Mouse (Mus musculus): ENCODE measurements at regions not wholly inside any gene's neighbourhood (a gene's known extent, or its start where the extent isn't known, plus 50 kb on each side); places are given as distances from the start of the nearest gene placed in this dataset.

- Histone ChIP-seq H3K27me3 (replicated peaks; ENCODE audit: low read depth, poor library complexity, severe bottlenecking) (0 out of 2 replicates have a peak, but pooled peaks cover 7% of the 10 kb centered on the region), H3K27ac (replicated peaks) (no peak overlapping the region), H3K9me3 (no peaks in the 10 kb centered on the region), H3K36me3 (replicated peaks) (no peaks in the 10 kb centered on the region), H3K4me1 (peaks cover 18% of the 10 kb centered on the region), H3K4me3 (no peak overlapping the region)
- WGBS = 35% methylated on average over 7 of the region's 7 CpGs
- peak; percentile 34 for DNase-seq (ENCODE audit: low spot score)
Measured at GRCm38 (mm10) chr1:185104945-185105884, 98.7 kb upstream of the Rab3gap2 start.

GRCm38 (mm10) chr1:185103803-185104202 is 100.1 kb upstream of the Rab3gap2 start:
- H3K4me1 ChIP-seq = peaks cover 31% of the 10 kb centered on the region
- WGBS = 78% methylated on average over 4 of the region's 4 CpGs
- H3K27me3 ChIP-seq (replicated peaks; ENCODE audit: low read depth, poor library complexity, severe bottlenecking) = peaks cover 20% of the 10 kb centered on the region
- H3K9me3 ChIP-seq = no peaks in the 10 kb centered on the region
- no peaks in the 10 kb centered on the region for H3K36me3 ChIP-seq (replicated peaks)
- no peak for DNase-seq (ENCODE audit: low spot score)
- no peak overlapping the region for H3K4me3 ChIP-seq
- no peak overlapping the region for H3K27ac ChIP-seq (replicated peaks)

- H3K27me3 ChIP-seq (replicated peaks; ENCODE audit: low read depth, poor library complexity, severe bottlenecking) = peaks cover 45% of the 10 kb centered on the region
- WGBS = 13% methylated on average over 18 of the region's 18 CpGs
- no peaks in the 10 kb centered on the region for H3K9me3 ChIP-seq
- DNase-seq (ENCODE audit: low spot score) = peak; percentile 24
- H3K4me3 ChIP-seq = peak overlapping the region; percentile 13; the same call in 1 of the 2 replicates
- no peaks in the 10 kb centered on the region for H3K36me3 ChIP-seq (replicated peaks)
- H3K4me1 ChIP-seq = peaks cover 25% of the 10 kb centered on the region
- H3K27ac ChIP-seq (replicated peaks) = peak overlapping the region; percentile 51; the same call in 1 of the 2 replicates
Measured at GRCm38 (mm10) chr1:185098975-185099958, 99.9 kb upstream of the Mark1 start.

- Histone ChIP-seq H3K4me1 (peaks cover 24% of the 10 kb centered on the region), H3K4me3 (peak overlapping the region; percentile 31), H3K27ac (replicated peaks) (peak overlapping the region; percentile 51; the same call in 1 of the 2 replicates), H3K27me3 (replicated peaks; ENCODE audit: low read depth, poor library complexity, severe bottlenecking) (peaks cover 45% of the 10 kb centered on the region), H3K9me3 (no peaks in the 10 kb centered on the region), H3K36me3 (replicated peaks) (no peaks in the 10 kb centered on the region)
- 5% methylated on average over 17 of the region's 17 CpGs for WGBS
- DNase-seq (ENCODE audit: low spot score) = peak; percentile 32
Measured at GRCm38 (mm10) chr1:185098195-185098974, 99.0 kb upstream of the Mark1 start.

- H3K4me3 ChIP-seq = no peak overlapping the region
- no peak for DNase-seq (ENCODE audit: low spot score)
- no peaks in the 10 kb centered on the region for H3K9me3 ChIP-seq
- no peak overlapping the region for H3K27ac ChIP-seq (replicated peaks)
- H3K27me3 ChIP-seq (replicated peaks; ENCODE audit: low read depth, poor library complexity, severe bottlenecking) = peaks cover 45% of the 10 kb centered on the region
- H3K4me1 ChIP-seq = peaks cover 27% of the 10 kb centered on the region
- H3K36me3 ChIP-seq (replicated peaks) = no peaks in the 10 kb centered on the region
- 86% methylated on average over 4 of the region's 4 CpGs for WGBS
Measured at GRCm38 (mm10) chr1:185096741-185097140, 97.4 kb upstream of the Mark1 start.

- 93% methylated on average over 5 of the region's 5 CpGs for whole genome bisulfite sequencing
- H3K4me3 ChIP-seq = no peak overlapping the region
- H3K36me3 ChIP-seq (replicated peaks) = no peaks in the 10 kb centered on the region
- no peaks in the 10 kb centered on the region for H3K9me3 ChIP-seq
- peaks cover 4% of the 10 kb centered on the region for H3K4me1 ChIP-seq
- no peak for DNase-seq (ENCODE audit: low spot score)
- no peak overlapping the region for H3K27ac ChIP-seq (replicated peaks)
- peaks cover 14% of the 10 kb centered on the region for H3K27me3 ChIP-seq (replicated peaks; ENCODE audit: low read depth, poor library complexity, severe bottlenecking)
Measured at GRCm38 (mm10) chr1:185092757-185093156, 93.4 kb upstream of the Mark1 start.

- no peak overlapping the region for H3K4me3 ChIP-seq
- H3K27me3 ChIP-seq (replicated peaks; ENCODE audit: low read depth, poor library complexity, severe bottlenecking) = peaks cover 7% of the 10 kb centered on the region
- DNase-seq (ENCODE audit: low spot score) = no peak
- H3K9me3 ChIP-seq = no peaks in the 10 kb centered on the region
- 48% methylated on average over 21 of the region's 21 CpGs for WGBS
- H3K27ac ChIP-seq (replicated peaks) = no peak overlapping the region
- no peaks in the 10 kb centered on the region for H3K36me3 ChIP-seq (replicated peaks)
- peaks cover 3% of the 10 kb centered on the region; the same call in 1 of the 2 replicates for H3K4me1 ChIP-seq
Measured at GRCm38 (mm10) chr1:185091816-185092558, 92.6 kb upstream of the Mark1 start.

GRCm38 (mm10) chr1:185089196-185089595 is 89.8 kb upstream of the Mark1 start:
- no peak for DNase-seq (ENCODE audit: low spot score)
- no peak overlapping the region for H3K27ac ChIP-seq (replicated peaks)

GRCm38 (mm10) chr1:185083191-185083590 is 83.8 kb upstream of the Mark1 start:
- H3K27me3 ChIP-seq (replicated peaks; ENCODE audit: low read depth, poor library complexity, severe bottlenecking) = no peaks in the 10 kb centered on the region
- no peak overlapping the region for H3K4me3 ChIP-seq
- H3K9me3 ChIP-seq = no peaks in the 10 kb centered on the region
- H3K27ac ChIP-seq (replicated peaks) = no peak overlapping the region
- no peak for DNase-seq (ENCODE audit: low spot score)
- WGBS = 77% methylated on average over 5 of the region's 5 CpGs
- H3K36me3 ChIP-seq (replicated peaks) = no peaks in the 10 kb centered on the region
- H3K4me1 ChIP-seq = peaks cover 10% of the 10 kb centered on the region; the same call in 1 of the 2 replicates

More at GRCm38 (mm10) chr1:185089196-185089595, 89.8 kb upstream of the Mark1 start:
- no peaks in the 10 kb centered on the region for H3K9me3 ChIP-seq
- WGBS = 93% methylated on average over 2 of the region's 2 CpGs
- no peak overlapping the region for H3K4me3 ChIP-seq
- no peaks in the 10 kb centered on the region for H3K27me3 ChIP-seq (replicated peaks; ENCODE audit: low read depth, poor library complexity, severe bottlenecking)
- H3K4me1 ChIP-seq = peaks cover 3% of the 10 kb centered on the region; the same call in 1 of the 2 replicates
- no peaks in the 10 kb centered on the region for H3K36me3 ChIP-seq (replicated peaks)

- no peak overlapping the region for H3K27ac ChIP-seq (replicated peaks)
Measured at GRCm38 (mm10) chr1:185080118-185080517, 80.7 kb upstream of the Mark1 start.

GRCm38 (mm10) chr1:185079331-185079880 is 80.0 kb upstream of the Mark1 start:
- no peak overlapping the region for H3K27ac ChIP-seq (replicated peaks)
- H3K27me3 ChIP-seq (replicated peaks; ENCODE audit: low read depth, poor library complexity, severe bottlenecking) = no peaks in the 10 kb centered on the region
- no peaks in the 10 kb centered on the region for H3K9me3 ChIP-seq
- no peak overlapping the region for H3K4me3 ChIP-seq
- WGBS = 48% methylated on average over 5 of the region's 5 CpGs
- DNase-seq (ENCODE audit: low spot score) = no peak
- peaks cover 10% of the 10 kb centered on the region; the same call in 1 of the 2 replicates for H3K4me1 ChIP-seq
- no peaks in the 10 kb centered on the region for H3K36me3 ChIP-seq (replicated peaks)

More at GRCm38 (mm10) chr1:185080118-185080517, 80.7 kb upstream of the Mark1 start:
- H3K4me1 ChIP-seq = peaks cover 10% of the 10 kb centered on the region; the same call in 1 of the 2 replicates
- no peaks in the 10 kb centered on the region for H3K9me3 ChIP-seq
- H3K4me3 ChIP-seq = no peak overlapping the region
- no peak for DNase-seq (ENCODE audit: low spot score)
- 42% methylated on average over 3 of the region's 3 CpGs for WGBS
- H3K27me3 ChIP-seq (replicated peaks; ENCODE audit: low read depth, poor library complexity, severe bottlenecking) = no peaks in the 10 kb centered on the region
- no peaks in the 10 kb centered on the region for H3K36me3 ChIP-seq (replicated peaks)

All from embryonic facial prominence, embryonic 10.5 days (tissue).